Mouse (Mus musculus): ENCODE measurements around the gene Ormdl2. TPM values are rescaled to one million over a fixed set of nuclear protein-coding genes. Genes with fewer than 3 reads are reported as not detected.

Gene Ormdl2
- polyA plus RNA-seq, 1 experiment from 2014 or later = 80.6 TPM

DNA sequence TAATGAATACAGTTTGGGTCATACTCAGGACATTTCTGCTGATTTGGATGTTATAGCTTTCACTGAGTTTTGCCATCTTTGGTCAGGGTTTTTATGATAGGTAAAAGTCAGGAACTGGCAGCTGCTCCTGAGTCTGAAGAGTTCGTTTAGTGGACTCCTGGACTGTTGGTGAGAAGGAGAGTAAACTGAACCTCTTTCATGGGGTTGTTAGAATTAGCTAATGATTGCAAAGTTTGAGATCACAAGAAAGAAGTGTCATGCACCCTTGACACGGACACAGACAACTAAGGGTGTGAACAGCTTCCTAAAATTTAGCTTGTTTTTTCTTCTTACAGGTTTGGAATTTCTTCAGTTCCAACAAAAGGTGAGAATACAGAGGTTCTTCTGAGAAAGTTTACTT, 27.0 kb upstream of the Ormdl2 start:
- H3K9me3 ChIP-seq (ENCODE audit: low read length) = no peaks in the 10 kb centered on the region
- peaks cover 48% of the 10 kb centered on the region for H3K36me3 ChIP-seq (replicated peaks; ENCODE audit: insufficient read depth, low read length)
- WGBS (ENCODE audit: insufficient replicate concordance) = 52% methylated on average over 2 of the region's 2 CpGs
- no peak overlapping the region; the same call in 1 of the 2 replicates for H3K27ac ChIP-seq (ENCODE audit: low read depth)
- H3K4me3 ChIP-seq (ENCODE audit: low read depth, low read length) = no peak overlapping the region
- no peak overlapping the region for H3K4me2 ChIP-seq (ENCODE audit: low read depth, low read length)
- no peak for DNase-seq
- no peak overlapping the region for H3K9ac ChIP-seq (replicated peaks)
- peak; percentile 36; the same call in 1 of the 2 replicates for ATAC-seq
- no peaks in the 10 kb centered on the region for H3K27me3 ChIP-seq (ENCODE audit: insufficient read depth, low read length)
- H3K4me1 ChIP-seq (ENCODE audit: insufficient read depth) = no peaks in the 10 kb centered on the region
- TF ChIP-seq CTCF (IDR thresholded peaks at IDR 0.05; ENCODE audit: low read depth) = no peak
- no peak for TF ChIP-seq EP300 (IDR thresholded peaks at IDR 0.05; ENCODE audit: low read depth)

DNA sequence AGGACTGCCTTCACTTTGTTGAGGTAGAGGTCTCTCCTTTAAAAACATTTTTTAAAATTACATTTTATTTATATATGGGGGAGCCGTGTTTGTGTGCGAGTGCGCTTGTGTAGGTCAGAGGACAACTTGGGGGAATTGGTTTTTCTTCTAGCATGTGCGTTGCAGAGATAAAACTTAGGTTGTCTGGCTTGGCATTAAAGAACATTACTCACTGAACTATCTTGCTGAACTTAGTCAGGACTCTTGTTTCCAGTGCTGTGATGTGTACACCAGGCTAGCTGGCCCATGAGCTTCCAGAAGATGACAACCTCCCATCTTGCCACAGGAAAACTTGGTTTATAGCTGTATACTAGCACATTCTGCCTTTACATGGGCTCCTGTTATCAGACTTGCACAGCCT, 25.2 kb upstream of the Ormdl2 start:
- Histone ChIP-seq H3K9me3 (ENCODE audit: low read length) (no peaks in the 10 kb centered on the region), H3K27me3 (ENCODE audit: insufficient read depth, low read length) (no peaks in the 10 kb centered on the region), H3K9ac (replicated peaks) (no peak overlapping the region), H3K36me3 (replicated peaks; ENCODE audit: insufficient read depth, low read length) (peaks cover 55% of the 10 kb centered on the region), H3K4me2 (ENCODE audit: low read depth, low read length) (no peak overlapping the region), H3K4me3 (ENCODE audit: low read depth, low read length) (no peak overlapping the region), H3K4me1 (ENCODE audit: insufficient read depth) (no peaks in the 10 kb centered on the region), H3K27ac (ENCODE audit: low read depth) (no peak overlapping the region)
- 77% methylated on average over 4 of the region's 4 CpGs for WGBS (ENCODE audit: insufficient replicate concordance)
- no peak for DNase-seq
- ATAC-seq = no peak
- no peak for TF ChIP-seq CTCF (IDR thresholded peaks at IDR 0.05; ENCODE audit: low read depth)
- TF ChIP-seq EP300 (IDR thresholded peaks at IDR 0.05; ENCODE audit: low read depth) = no peak

DNA sequence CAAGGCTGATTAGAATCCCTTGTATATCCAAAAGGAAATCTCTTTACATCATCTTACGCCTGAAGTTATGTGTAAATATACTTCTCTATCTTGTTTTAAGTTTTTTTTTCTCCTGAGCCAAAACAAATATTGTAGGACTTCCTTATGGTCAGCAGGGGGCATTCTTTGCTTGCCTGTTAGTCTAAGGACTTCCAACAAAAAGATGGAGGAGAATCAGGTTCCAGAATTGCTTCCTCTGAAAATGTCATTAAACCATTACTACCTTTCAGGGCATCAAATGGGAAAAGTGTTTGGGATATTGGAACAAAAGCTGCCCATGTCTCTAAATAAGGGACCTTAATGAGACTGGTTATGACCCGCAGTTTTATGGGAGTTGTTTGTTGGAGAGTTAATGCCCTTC, 24.1 kb upstream of the Ormdl2 start:
- DNase-seq (no peak), ATAC-seq (no peak)
- TF ChIP-seq CTCF (IDR thresholded peaks at IDR 0.05; ENCODE audit: low read depth) (peak; percentile 69), EP300 (IDR thresholded peaks at IDR 0.05; ENCODE audit: low read depth) (no peak)
- H3K4me3 ChIP-seq (ENCODE audit: low read depth, low read length) = no peak overlapping the region
- H3K4me1 ChIP-seq (ENCODE audit: insufficient read depth) = no peaks in the 10 kb centered on the region
- H3K9me3 ChIP-seq (ENCODE audit: low read length) = no peaks in the 10 kb centered on the region
- no peak overlapping the region for H3K27ac ChIP-seq (ENCODE audit: low read depth)
- no peak overlapping the region for H3K9ac ChIP-seq (replicated peaks)
- peaks cover 56% of the 10 kb centered on the region for H3K36me3 ChIP-seq (replicated peaks; ENCODE audit: insufficient read depth, low read length)
- 84% methylated on average over 2 of the region's 2 CpGs for WGBS (ENCODE audit: insufficient replicate concordance)
- H3K27me3 ChIP-seq (ENCODE audit: insufficient read depth, low read length) = no peaks in the 10 kb centered on the region
- H3K4me2 ChIP-seq (ENCODE audit: low read depth, low read length) = no peak overlapping the region

DNA sequence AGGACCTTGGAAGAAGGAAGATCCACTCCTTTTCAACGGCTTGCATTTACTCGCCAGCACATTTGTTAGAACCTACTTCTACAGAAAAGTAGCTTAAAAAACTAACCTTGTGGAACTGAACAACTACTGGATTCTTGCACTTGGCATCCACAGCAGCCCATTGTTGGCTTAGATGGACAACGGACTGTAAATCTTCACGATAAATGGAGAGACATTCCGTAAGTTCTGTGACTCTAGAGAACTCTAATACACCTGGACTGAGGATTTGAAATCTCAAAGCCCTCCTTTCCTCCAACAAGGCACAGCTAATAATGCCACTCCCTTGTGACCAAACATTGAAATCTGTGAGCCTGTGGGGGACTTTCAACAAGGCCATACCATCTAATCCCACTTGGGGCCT, 21.8 kb upstream of the Ormdl2 start:
- H3K36me3 ChIP-seq (replicated peaks; ENCODE audit: insufficient read depth, low read length) = peaks cover 58% of the 10 kb centered on the region
- WGBS (ENCODE audit: insufficient replicate concordance) = 93% methylated on average over 5 of the region's 5 CpGs
- TF ChIP-seq CTCF (IDR thresholded peaks at IDR 0.05; ENCODE audit: low read depth) = no peak
- TF ChIP-seq EP300 (IDR thresholded peaks at IDR 0.05; ENCODE audit: low read depth) = no peak

DNA sequence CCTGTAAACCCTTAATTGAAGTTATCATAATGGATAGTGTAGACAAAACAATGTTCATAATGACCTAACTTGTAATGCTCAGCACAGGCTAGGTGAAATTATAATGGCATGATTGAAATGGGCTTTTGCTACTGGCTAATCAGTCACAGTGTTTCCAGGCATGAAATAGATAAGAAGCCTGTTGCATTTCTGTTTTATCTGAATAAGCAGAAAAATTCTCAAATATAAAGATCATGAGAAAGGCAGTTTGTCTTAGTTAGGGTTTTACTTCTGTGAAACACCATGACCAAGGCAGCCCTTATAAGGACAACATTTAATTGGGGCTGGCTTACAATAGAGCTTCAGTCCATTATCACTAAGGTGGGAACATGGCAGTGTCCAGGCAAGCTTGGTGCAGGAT, 19.2 kb upstream of the Ormdl2 start:
- TF ChIP-seq EP300 (IDR thresholded peaks at IDR 0.05; ENCODE audit: low read depth) = peak; percentile 75
- no peak for TF ChIP-seq CTCF (IDR thresholded peaks at IDR 0.05; ENCODE audit: low read depth)
- H3K4me1 ChIP-seq (ENCODE audit: insufficient read depth) = no peaks in the 10 kb centered on the region
- H3K9me3 ChIP-seq (ENCODE audit: low read length) = no peaks in the 10 kb centered on the region
- H3K36me3 ChIP-seq (replicated peaks; ENCODE audit: insufficient read depth, low read length) = peaks cover 53% of the 10 kb centered on the region
- H3K27me3 ChIP-seq (ENCODE audit: insufficient read depth, low read length) = no peaks in the 10 kb centered on the region
- H3K9ac ChIP-seq (replicated peaks) = no peak overlapping the region
- H3K4me2 ChIP-seq (ENCODE audit: low read depth, low read length) = no peak overlapping the region
- no peak overlapping the region for H3K4me3 ChIP-seq (ENCODE audit: low read depth, low read length)
- ATAC-seq (0 out of 2 replicates have a peak, but pooled peaks have one; percentile 23), DNase-seq (no peak)
- no peak overlapping the region for H3K27ac ChIP-seq (ENCODE audit: low read depth)

More for the DNA sequence above, 21.8 kb upstream of the Ormdl2 start:
- H3K9me3 ChIP-seq (ENCODE audit: low read length) = no peaks in the 10 kb centered on the region
- no peaks in the 10 kb centered on the region for H3K27me3 ChIP-seq (ENCODE audit: insufficient read depth, low read length)
- no peak for DNase-seq
- H3K9ac ChIP-seq (replicated peaks) = no peak overlapping the region
- H3K4me3 ChIP-seq (ENCODE audit: low read depth, low read length) = no peak overlapping the region
- H3K4me2 ChIP-seq (ENCODE audit: low read depth, low read length) = no peak overlapping the region
- H3K4me1 ChIP-seq (ENCODE audit: insufficient read depth) = no peaks in the 10 kb centered on the region
- H3K27ac ChIP-seq (ENCODE audit: low read depth) = no peak overlapping the region
- no peak for ATAC-seq

DNA sequence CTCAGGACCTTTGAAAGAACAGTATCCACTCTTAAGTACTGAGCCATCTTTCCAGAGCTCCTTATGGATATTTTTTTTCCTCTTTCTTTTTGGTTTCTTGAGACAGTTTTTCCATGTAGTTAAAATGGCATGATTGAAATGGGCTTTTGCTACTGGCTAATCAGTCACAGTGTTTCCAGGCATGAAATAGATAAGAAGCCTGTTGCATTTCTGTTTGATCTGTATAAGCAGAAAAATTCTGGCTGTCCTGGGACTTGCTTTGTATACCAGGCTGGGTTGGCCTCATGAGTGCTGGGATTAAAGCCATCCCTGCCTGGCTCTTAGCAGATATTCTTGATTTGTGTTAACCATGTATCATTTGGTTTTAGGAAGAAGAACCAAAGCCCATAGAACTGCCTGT, 18.0 kb upstream of the Ormdl2 start:
- Histone ChIP-seq H3K4me2 (ENCODE audit: low read depth, low read length) (no peak overlapping the region), H3K9ac (replicated peaks) (no peak overlapping the region), H3K27me3 (ENCODE audit: insufficient read depth, low read length) (no peaks in the 10 kb centered on the region), H3K4me1 (ENCODE audit: insufficient read depth) (no peaks in the 10 kb centered on the region), H3K36me3 (replicated peaks; ENCODE audit: insufficient read depth, low read length) (peaks cover 54% of the 10 kb centered on the region), H3K9me3 (ENCODE audit: low read length) (no peaks in the 10 kb centered on the region), H3K4me3 (ENCODE audit: low read depth, low read length) (no peak overlapping the region), H3K27ac (ENCODE audit: low read depth) (no peak overlapping the region)
- TF ChIP-seq EP300 (IDR thresholded peaks at IDR 0.05; ENCODE audit: low read depth) (peak; percentile 50; the same call in 1 of the 2 replicates), CTCF (IDR thresholded peaks at IDR 0.05; ENCODE audit: low read depth) (no peak)
- no peak for DNase-seq
- ATAC-seq = no peak; the same call in 1 of the 2 replicates

DNA sequence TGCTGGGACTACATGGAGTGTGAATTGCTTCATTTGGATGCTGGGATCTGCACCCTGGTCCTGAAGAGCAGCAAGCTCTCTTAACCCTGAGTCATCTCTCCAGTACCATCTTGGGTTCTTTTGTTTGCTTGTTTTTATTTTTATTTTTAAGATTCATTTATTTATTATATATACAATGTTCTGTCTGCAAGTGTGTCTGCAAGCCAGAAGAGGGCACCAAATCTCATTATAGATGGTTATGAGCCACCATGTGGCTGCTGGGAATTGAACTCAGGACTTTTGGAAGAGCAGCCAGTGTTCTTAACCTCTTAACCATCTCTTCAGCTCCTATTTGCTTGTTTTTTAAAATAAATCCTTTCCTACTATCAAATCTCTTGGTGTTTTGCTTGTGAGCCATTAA, 16.0 kb upstream of the Ormdl2 start:
- Histone ChIP-seq H3K27ac (ENCODE audit: low read depth) (no peak overlapping the region), H3K9me3 (ENCODE audit: low read length) (no peaks in the 10 kb centered on the region; the same call in 1 of the 2 replicates), H3K9ac (replicated peaks) (no peak overlapping the region), H3K36me3 (replicated peaks; ENCODE audit: insufficient read depth, low read length) (peaks cover 51% of the 10 kb centered on the region), H3K27me3 (ENCODE audit: insufficient read depth, low read length) (no peaks in the 10 kb centered on the region), H3K4me2 (ENCODE audit: low read depth, low read length) (no peak overlapping the region), H3K4me1 (ENCODE audit: insufficient read depth) (no peaks in the 10 kb centered on the region), H3K4me3 (ENCODE audit: low read depth, low read length) (no peak overlapping the region)
- ATAC-seq = no peak
- TF ChIP-seq EP300 (IDR thresholded peaks at IDR 0.05; ENCODE audit: low read depth) = no peak
- 0 out of 2 replicates have a peak, but pooled peaks have one; percentile 16 for TF ChIP-seq CTCF (IDR thresholded peaks at IDR 0.05; ENCODE audit: low read depth)
- DNase-seq = no peak

All from liver, postnatal 0 days (tissue).